Mouse (Mus musculus) small intestine, adult 2 months (tissue): ENCODE measurements around the gene Gm20388. TPM values are rescaled to one million over a fixed set of nuclear protein-coding genes. Genes with fewer than 3 reads are reported as not detected.

Source experiments
- H3K27ac ChIP-seq: fragments of 200-500 bp; 2 replicates; pipeline ENCODE4 v1.5.1; 2012; ENCODE audit warnings: low read depth, low read length, control low read depth, inconsistent platforms; ENCODE audit not compliant: insufficient read depth
- H3K27me3 ChIP-seq: fragments of 200-500 bp; 2 replicates; pipeline ENCODE4 v1.6.1; 2012; ENCODE audit warnings: mild to moderate bottlenecking, moderate library complexity, low read length, inconsistent platforms; ENCODE audit not compliant: control insufficient read depth, insufficient read depth
- H3K36me3 ChIP-seq: fragments of 200-500 bp; 2 replicates; pipeline ENCODE4 v1.6.1; 2012; ENCODE audit warnings: mild to moderate bottlenecking, low read length, control low read depth, inconsistent platforms; ENCODE audit not compliant: control insufficient read depth, insufficient read depth
- H3K4me1 ChIP-seq: fragments of 200-500 bp; 2 replicates; pipeline ENCODE4 v1.6.1; 2012; ENCODE audit warnings: low read length, inconsistent platforms, mixed read lengths; ENCODE audit not compliant: control insufficient read depth, insufficient read depth, insufficient read length
- H3K4me3 ChIP-seq: fragments of 200-500 bp; 2 replicates; pipeline ENCODE4 v1.5.1; 2012; ENCODE audit warnings: low read depth, mild to moderate bottlenecking, control low read depth, inconsistent platforms, low read length, moderate library complexity
- CTCF ChIP-seq: fragments of 200-500 bp; IDR thresholded peaks from 2 replicates; pipeline ENCODE4 v1.5.1; 2012; ENCODE audit warnings: low read depth, mild to moderate bottlenecking, control low read depth, inconsistent platforms, low read length, moderate library complexity, mixed read lengths; ENCODE audit not compliant: insufficient replicate concordance, insufficient read length; ENCODE audit errors: extremely low read depth
- POLR2A ChIP-seq: fragments of 200-500 bp; IDR thresholded peaks from 2 replicates; pipeline ENCODE4 v1.6.1; 2012; ENCODE audit warnings: low read depth, mild to moderate bottlenecking, control low read depth, inconsistent platforms, low read length, moderate library complexity
- WGBS: fragments of 180-500 bp; shearing (Covaris S2); methylation state at CpG from one replicate; pipeline ENCODE4 v1.1.7; 2018; 5-methylcytosine and 5-hydroxymethylcytosine counted together
- polyA plus RNA-seq: library from polyadenylated mRNA; depleted of rRNA; stranded (reverse); fragments of >200 nt; gene quantifications from 2 replicates; pipeline ENCODE4 v1.2.3, GENCODE M21; 2012

The Gm20388 gene
- polyA plus RNA-seq, 1 experiment = 37.3 TPM

DNA sequence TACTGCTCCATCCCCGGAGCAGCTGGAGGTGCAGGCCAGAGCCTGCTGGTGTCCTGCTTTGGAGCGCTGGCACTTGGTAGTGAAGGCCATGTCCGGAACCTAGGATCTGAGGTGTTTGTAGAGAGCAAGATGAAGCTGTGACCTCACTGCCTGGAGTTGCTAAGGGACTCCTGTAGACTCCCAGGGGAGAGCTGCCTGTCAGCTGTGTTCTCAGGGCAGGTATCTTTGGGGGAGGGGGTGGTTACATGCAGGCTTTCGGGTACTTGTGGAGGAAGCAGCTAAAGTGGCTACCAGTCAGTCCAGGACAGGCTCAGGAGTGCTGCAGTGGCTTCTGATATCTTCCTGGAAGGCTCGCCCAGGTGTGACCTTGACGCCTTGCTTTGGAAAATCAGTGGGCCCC is 4328.7 kb downstream of the Gm20388 start:
- no peak overlapping the region for H3K27ac ChIP-seq
- no peak for TF ChIP-seq CTCF
- no peak for TF ChIP-seq POLR2A
- WGBS = 54% methylated on average over 6 of the region's 6 CpGs
- no peak overlapping the region for H3K4me3 ChIP-seq
- no peaks in the 10 kb centered on the region for H3K27me3 ChIP-seq
- no peaks in the 10 kb centered on the region for H3K36me3 ChIP-seq
- peaks cover 36% of the 10 kb centered on the region for H3K4me1 ChIP-seq

DNA sequence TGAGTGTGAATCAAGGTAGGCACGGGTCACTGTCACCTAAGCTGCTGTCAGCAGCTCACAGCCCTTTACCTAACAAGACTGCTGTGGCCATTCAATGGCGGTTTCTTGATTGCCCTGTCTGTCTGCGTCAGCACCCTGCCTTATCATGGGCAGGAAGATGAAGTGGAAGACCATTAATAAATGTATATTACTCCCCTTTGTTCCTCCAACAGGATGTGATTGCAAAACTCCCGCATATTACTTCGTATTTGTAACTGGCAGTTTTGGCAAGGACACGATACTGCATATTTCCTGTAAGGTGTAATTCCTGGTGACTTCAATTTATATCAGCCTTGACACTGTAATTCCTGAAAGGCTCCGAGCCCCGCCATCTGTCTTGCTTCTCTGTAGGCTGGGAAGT is 4330.3 kb downstream of the Gm20388 start:
- no peak overlapping the region for H3K4me3 ChIP-seq
- TF ChIP-seq CTCF (no peak), POLR2A (no peak)
- H3K36me3 ChIP-seq = no peaks in the 10 kb centered on the region
- H3K4me1 ChIP-seq = peaks cover 36% of the 10 kb centered on the region
- 15% methylated on average over 8 of the region's 8 CpGs for WGBS
- H3K27me3 ChIP-seq = no peaks in the 10 kb centered on the region
- no peak overlapping the region for H3K27ac ChIP-seq

DNA sequence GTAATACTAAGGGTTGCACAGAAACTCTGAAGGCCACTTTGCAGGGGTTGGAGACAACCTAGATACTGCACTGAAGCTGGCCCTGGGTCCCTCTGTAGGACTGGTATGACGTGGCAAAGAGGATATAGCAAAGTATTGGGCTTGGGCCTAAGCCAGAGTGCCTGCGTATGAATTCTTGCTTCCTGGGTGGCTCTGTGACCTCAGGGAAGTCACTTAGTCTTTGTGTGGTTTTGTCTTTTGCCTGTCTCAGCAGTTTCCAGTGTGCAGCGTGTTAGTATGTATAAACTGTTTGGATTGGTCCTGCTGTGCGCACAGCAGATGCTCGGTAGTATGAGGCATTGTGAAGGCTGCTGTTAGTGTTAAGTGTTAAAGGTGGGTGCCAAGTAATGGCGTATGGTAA is 4331.6 kb downstream of the Gm20388 start:
- Histone ChIP-seq H3K4me3 (no peak overlapping the region), H3K36me3 (no peaks in the 10 kb centered on the region), H3K27ac (peak overlapping the region; percentile 23), H3K27me3 (no peaks in the 10 kb centered on the region), H3K4me1 (peaks cover 33% of the 10 kb centered on the region)
- WGBS = 69% methylated on average over 6 of the region's 6 CpGs
- no peak for TF ChIP-seq CTCF
- TF ChIP-seq POLR2A = no peak

DNA sequence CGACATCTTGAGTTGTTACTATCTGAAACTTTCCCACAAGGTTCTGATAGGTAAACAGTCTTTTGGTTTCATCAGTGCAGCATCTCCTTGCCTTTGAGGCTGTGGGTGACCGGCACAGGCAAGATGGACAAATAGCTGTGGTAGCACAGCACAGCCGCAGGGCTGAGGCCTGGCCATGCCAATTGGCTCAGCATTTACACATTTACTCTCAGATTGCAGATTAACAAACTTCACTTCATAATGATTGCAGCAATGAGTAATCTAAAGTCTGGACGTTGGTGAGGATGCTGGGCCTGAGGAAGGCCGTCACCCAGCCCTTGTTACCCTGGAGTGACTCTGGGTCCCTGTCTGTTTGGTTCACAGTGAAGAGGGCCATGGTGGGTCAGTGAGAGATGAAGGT is 4332.3 kb downstream of the Gm20388 start:
- Histone ChIP-seq H3K4me3 (no peak overlapping the region), H3K27me3 (no peaks in the 10 kb centered on the region), H3K36me3 (no peaks in the 10 kb centered on the region), H3K4me1 (peaks cover 33% of the 10 kb centered on the region), H3K27ac (no peak overlapping the region)
- 90% methylated on average over 5 of the region's 5 CpGs for WGBS
- TF ChIP-seq CTCF (no peak), POLR2A (no peak)

DNA sequence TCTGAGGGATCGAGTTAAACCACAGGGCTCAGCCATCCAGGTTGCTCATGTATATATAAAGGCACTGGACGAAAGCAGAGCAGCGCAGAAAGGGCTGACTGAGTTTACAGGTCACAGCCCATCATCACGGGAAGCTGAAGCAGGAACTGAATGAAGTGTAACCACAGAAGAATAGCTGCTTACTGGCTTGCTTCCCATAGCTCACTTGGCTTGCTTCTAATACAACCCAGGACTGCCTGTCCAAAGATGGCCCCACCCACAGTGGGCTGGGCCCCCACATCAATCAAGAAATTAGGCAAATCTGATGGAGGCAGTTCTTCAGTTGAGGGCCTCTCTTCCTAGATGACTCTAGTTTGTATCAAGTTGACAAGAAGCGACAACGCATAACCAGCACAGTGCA is 4336.9 kb downstream of the Gm20388 start:
- 80% methylated on average over 6 of the region's 6 CpGs for WGBS
- TF ChIP-seq POLR2A (no peak), CTCF (no peak)
- H3K36me3 ChIP-seq = no peaks in the 10 kb centered on the region

DNA sequence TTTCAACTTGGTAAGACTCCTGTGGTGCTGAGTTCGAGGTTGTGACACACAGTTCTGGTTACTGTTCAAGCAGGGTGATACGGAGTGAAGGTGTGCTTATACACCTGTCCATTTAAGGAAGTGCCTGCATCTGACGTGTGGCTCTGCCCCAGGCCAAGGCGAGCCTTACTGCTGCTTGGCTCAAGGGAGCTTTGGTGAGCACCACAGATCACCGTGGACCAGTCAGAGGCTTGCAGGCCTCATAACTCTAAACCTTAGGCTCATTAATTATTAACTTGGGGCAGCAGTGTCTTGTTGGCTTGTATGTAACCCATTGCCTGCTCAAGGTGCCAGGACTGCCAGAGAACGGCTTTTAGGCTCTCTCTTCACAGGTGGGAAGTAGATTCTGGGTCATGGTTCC is 4338.0 kb downstream of the Gm20388 start:
- Histone ChIP-seq H3K36me3 (no peaks in the 10 kb centered on the region), H3K27ac (no peak overlapping the region), H3K4me1 (peaks cover 16% of the 10 kb centered on the region), H3K27me3 (no peaks in the 10 kb centered on the region), H3K4me3 (no peak overlapping the region)
- no peak for TF ChIP-seq CTCF
- no peak for TF ChIP-seq POLR2A
- 28% methylated on average over 6 of the region's 6 CpGs for WGBS

More for the DNA sequence above, 4336.9 kb downstream of the Gm20388 start:
- no peak overlapping the region for H3K27ac ChIP-seq
- H3K27me3 ChIP-seq = no peaks in the 10 kb centered on the region
- no peak overlapping the region for H3K4me3 ChIP-seq
- peaks cover 19% of the 10 kb centered on the region for H3K4me1 ChIP-seq

DNA sequence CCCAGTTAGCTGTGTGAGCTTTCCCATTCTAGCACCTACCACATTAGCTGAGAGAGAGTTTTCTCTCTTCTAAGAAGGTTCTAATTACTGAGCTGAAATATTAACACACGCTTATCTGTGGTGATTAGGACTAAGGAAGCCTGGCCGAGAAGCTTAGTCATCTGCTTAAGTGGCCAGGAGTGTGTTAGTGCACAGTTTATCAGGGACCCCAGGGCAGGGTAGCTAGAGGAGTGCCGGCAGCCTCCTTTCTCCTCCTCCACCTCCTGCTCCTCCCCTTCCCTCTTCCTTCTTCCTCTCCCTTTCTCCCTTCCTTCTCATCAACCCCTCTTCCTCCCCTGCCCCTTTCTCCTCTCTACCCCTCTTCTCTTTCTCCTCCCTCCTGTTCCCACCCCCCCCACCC is 4339.6 kb downstream of the Gm20388 start:
- WGBS = 29% methylated on average over 3 of the region's 3 CpGs
- H3K27ac ChIP-seq = no peak overlapping the region
- TF ChIP-seq POLR2A (no peak), CTCF (no peak)

DNA sequence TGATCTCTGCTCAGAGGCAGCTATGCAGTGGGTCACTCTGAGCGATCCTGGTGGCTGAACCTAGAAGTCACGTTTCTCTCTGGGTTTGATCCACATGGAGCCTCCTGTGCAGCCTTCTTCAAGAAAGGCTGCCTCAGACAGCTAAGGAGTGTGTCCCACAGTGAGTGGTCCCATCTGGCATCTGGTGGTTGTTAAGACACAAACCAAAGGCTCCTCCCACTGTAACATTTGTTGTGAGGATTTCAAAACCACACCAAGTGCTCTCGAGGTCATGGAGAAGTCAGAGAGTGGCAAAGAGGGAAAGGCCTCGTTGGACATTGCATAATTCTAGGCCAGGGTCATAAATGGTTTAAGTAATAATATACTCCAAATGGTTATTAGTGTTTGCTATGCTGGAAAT is 4340.1 kb downstream of the Gm20388 start:
- Histone ChIP-seq H3K4me1 (peaks cover 16% of the 10 kb centered on the region), H3K27ac (0 out of 2 replicates have a peak overlapping the region, but pooled peaks have one; percentile 43)
- TF ChIP-seq CTCF (no peak), POLR2A (no peak)

More for the DNA sequence above, 4339.6 kb downstream of the Gm20388 start:
- H3K4me1 ChIP-seq = peaks cover 16% of the 10 kb centered on the region
- H3K4me3 ChIP-seq = no peak overlapping the region
- H3K27me3 ChIP-seq = no peaks in the 10 kb centered on the region
- H3K36me3 ChIP-seq = no peaks in the 10 kb centered on the region

More for the DNA sequence above, 4340.1 kb downstream of the Gm20388 start:
- no peaks in the 10 kb centered on the region for H3K36me3 ChIP-seq
- H3K4me3 ChIP-seq = no peak overlapping the region
- WGBS = 33% methylated on average over 4 of the region's 4 CpGs
- no peaks in the 10 kb centered on the region for H3K27me3 ChIP-seq
